Mouse (Mus musculus) hindbrain, postnatal 0 days (tissue): ENCODE results near the gene 0610037L13Rik. TPM values are rescaled to one million over a fixed set of nuclear protein-coding genes. Genes with fewer than 3 reads are reported as not detected.
A peak's percentile ranks its signal among the peaks of the same experiment; 100 is the strongest.

Experiments used
- ATAC-seq: fragments of 200-750 bp; cut with Nextera tagmentation; 2 replicates; pipeline ENCODE4 v1.8.0; 2017; ENCODE audit warnings: mild to moderate bottlenecking, moderate TSS enrichment, moderate library complexity
- DNase-seq: peaks from one replicate; pipeline ENCODE4 v3.0.0-alpha.2; 2015; ENCODE audit warnings: low spot score
- H3K27ac ChIP-seq: fragments of 300-500 bp; sonication (generic); 2 replicates; pipeline ENCODE4 v1.5.1; 2014; ENCODE audit warnings: mild to moderate bottlenecking
- H3K27me3 ChIP-seq: fragments of 300-500 bp; sonication (generic); 2 replicates; pipeline ENCODE4 v1.6.1; 2014; ENCODE audit warnings: low read length, mixed read lengths; ENCODE audit not compliant: insufficient read depth
- H3K36me3 ChIP-seq: fragments of 300-500 bp; sonication (generic); 2 replicates; pipeline ENCODE4 v1.6.1; 2014; ENCODE audit warnings: low read length, mixed read lengths; ENCODE audit not compliant: insufficient read depth
- H3K4me1 ChIP-seq: fragments of 300-500 bp; sonication (generic); 2 replicates; pipeline ENCODE4 v1.6.1; 2014; ENCODE audit warnings: antibody characterized with exemption, low read length, mixed read lengths; ENCODE audit not compliant: insufficient read depth
- H3K4me2 ChIP-seq: fragments of 300-500 bp; sonication (generic); 2 replicates; pipeline ENCODE4 v1.6.1; 2014; ENCODE audit warnings: low read depth, mild to moderate bottlenecking, low read length, moderate library complexity, mixed read lengths
- H3K4me3 ChIP-seq: fragments of 300-500 bp; sonication (generic); 2 replicates; pipeline ENCODE4 v1.5.1; 2014; ENCODE audit warnings: low read length
- H3K9ac ChIP-seq: fragments of 300-500 bp; sonication (generic); replicated peaks from 2 replicates; pipeline ENCODE4 v1.6.1; 2014; ENCODE audit warnings: mild to moderate bottlenecking, low read length, moderate library complexity, mixed read lengths
- H3K9me3 ChIP-seq: fragments of 300-500 bp; sonication (generic); 2 replicates; pipeline ENCODE4 v1.6.1; 2016; ENCODE audit warnings: low read length, mixed read lengths
- CTCF ChIP-seq: IDR thresholded peaks from 2 replicates; pipeline ENCODE4 v1.5.1; 2016; ENCODE audit warnings: antibody characterized with exemption, control low read depth, low read depth
- WGBS: fragments of 180-500 bp; shearing (Covaris S2); extraction: QIAGEN DNeasy Blood & Tissue Kit; methylation state at CpG from one replicate; pipeline ENCODE4 v1.1.7; 2014; 5-methylcytosine and 5-hydroxymethylcytosine counted together
- polyA plus RNA-seq: library from polyadenylated mRNA; unstranded; fragments of >200 nt; fragmentation: Nextera tagmentation; extraction: Ambion mirVana; gene quantifications from 2 replicates; pipeline ENCODE4 v1.2.1, GENCODE M21; 2015
- total RNA-seq: library from RNA; depleted of rRNA; stranded (reverse); fragments of >200 nt; gene quantifications from 2 replicates; pipeline ENCODE4 v1.2.3, GENCODE M21; 2014; rRNA removed

0610037L13Rik gene
- total RNA-seq, result 33.2 and 58.3 TPM in 2 replicates
- 110 and 111 TPM in 2 replicates for polyA plus RNA-seq

- DNase-seq (peak; percentile 97), ATAC-seq (peak; percentile 94)
- Histone ChIP-seq H3K9ac (peak within 1 kb of the TSS; percentile 65), H3K27ac (peak within 1 kb of the TSS; percentile 87), H3K4me1 (0 out of 2 replicates have a peak, but pooled peaks cover 3% of the 10 kb centered on the region), H3K36me3 (peaks cover 27% of the 10 kb centered on the region), H3K9me3 (no peaks in the 10 kb centered on the region), H3K4me3 (peak within 1 kb of the TSS; percentile 49), H3K27me3 (no peaks in the 10 kb centered on the region), H3K4me2 (peak within 1 kb of the TSS; percentile 81)
- under 1% methylated on average over 48 of the region's 48 CpGs for WGBS
- TF ChIP-seq CTCF, result no peak
These were observed at the start of gene 0610037L13Rik for GRCm38 (mm10) chr4:107889731-107890432. 0610037L13Rik (plus strand) TSS chr4:107889813.

- H3K27ac ChIP-seq, result no peak overlapping the region
- H3K4me2 ChIP-seq, result no peak overlapping the region
- DNase-seq (peak; percentile 48), ATAC-seq (peak; percentile 16; the same call in 1 of the 2 replicates)
- no peaks in the 10 kb centered on the region; the same call in 1 of the 2 replicates for H3K27me3 ChIP-seq
- H3K4me1 ChIP-seq, result 0 out of 2 replicates have a peak, but pooled peaks cover 4% of the 10 kb centered on the region
- H3K4me3 ChIP-seq, result no peak overlapping the region
- WGBS, result 52% methylated on average over 8 of the region's 8 CpGs
- peaks cover 14% of the 10 kb centered on the region for H3K36me3 ChIP-seq
- H3K9me3 ChIP-seq, result no peaks in the 10 kb centered on the region
- no peak overlapping the region for H3K9ac ChIP-seq
- no peak for TF ChIP-seq CTCF
These were observed 45.9 kb upstream of the 0610037L13Rik start for GRCm38 (mm10) chr4:107843687-107844086.

- peak; percentile 89 for TF ChIP-seq CTCF
- Histone ChIP-seq H3K27me3 (no peaks in the 10 kb centered on the region; the same call in 1 of the 2 replicates), H3K9ac (no peak overlapping the region), H3K4me2 (no peak overlapping the region), H3K4me3 (no peak overlapping the region), H3K27ac (no peak overlapping the region), H3K9me3 (no peaks in the 10 kb centered on the region), H3K4me1 (0 out of 2 replicates have a peak, but pooled peaks cover 4% of the 10 kb centered on the region), H3K36me3 (peaks cover 14% of the 10 kb centered on the region)
- peak; percentile 83 for DNase-seq
- peak; percentile 12; the same call in 1 of the 2 replicates for ATAC-seq
- under 1% methylated on average over 10 of the region's 10 CpGs for WGBS
These were observed 44.6 kb upstream of the 0610037L13Rik start for GRCm38 (mm10) chr4:107844971-107845370.

- DNase-seq (no peak), ATAC-seq (0 out of 2 replicates have a peak, but pooled peaks have one; percentile 6)
- Histone ChIP-seq H3K4me2 (no peak overlapping the region), H3K9ac (no peak overlapping the region), H3K4me1 (0 out of 2 replicates have a peak, but pooled peaks cover 4% of the 10 kb centered on the region), H3K4me3 (no peak overlapping the region), H3K27ac (no peak overlapping the region), H3K36me3 (peaks cover 19% of the 10 kb centered on the region), H3K27me3 (no peaks in the 10 kb centered on the region; the same call in 1 of the 2 replicates), H3K9me3 (no peaks in the 10 kb centered on the region)
- no peak for TF ChIP-seq CTCF
- WGBS, result 55% methylated on average over 7 of the region's 7 CpGs
These were observed 42.8 kb upstream of the 0610037L13Rik start for GRCm38 (mm10) chr4:107846795-107847194.

GRCm38 (mm10) chr4:107848546-107848945 lies 41.1 kb upstream of the 0610037L13Rik start:
- Histone ChIP-seq H3K27me3 (no peaks in the 10 kb centered on the region; the same call in 1 of the 2 replicates), H3K4me1 (no peaks in the 10 kb centered on the region)

GRCm38 (mm10) chr4:107849621-107850020 lies 40.0 kb upstream of the 0610037L13Rik start:
- Histone ChIP-seq H3K27me3 (no peaks in the 10 kb centered on the region; the same call in 1 of the 2 replicates), H3K9ac (no peak overlapping the region), H3K27ac (no peak overlapping the region), H3K4me2 (no peak overlapping the region), H3K4me3 (no peak overlapping the region), H3K9me3 (no peaks in the 10 kb centered on the region), H3K4me1 (no peaks in the 10 kb centered on the region), H3K36me3 (peaks cover 43% of the 10 kb centered on the region)
- 69% methylated on average over 9 of the region's 9 CpGs for WGBS
- DNase-seq (no peak), ATAC-seq (no peak)
- no peak for TF ChIP-seq CTCF

More at GRCm38 (mm10) chr4:107848546-107848945, 41.1 kb upstream of the 0610037L13Rik start:
- 75% methylated on average over 5 of the region's 5 CpGs for WGBS
- no peaks in the 10 kb centered on the region for H3K9me3 ChIP-seq
- H3K9ac ChIP-seq, result no peak overlapping the region
- no peak overlapping the region for H3K4me2 ChIP-seq
- H3K27ac ChIP-seq, result no peak overlapping the region
- H3K36me3 ChIP-seq, result peaks cover 32% of the 10 kb centered on the region
- ATAC-seq, result no peak
- H3K4me3 ChIP-seq, result no peak overlapping the region
- no peak for DNase-seq
- no peak for TF ChIP-seq CTCF
